ENCODE assay signal across 20 mouse cellular contexts in genomic region chr3:79378086-79378485, GRCm38 (mm10). TPM values are rescaled to one million over a fixed set of nuclear protein-coding genes. Genes with fewer than 3 reads are reported as not detected.
DNase-seq lines count a peak whose midpoint lies in the region; ATAC-seq lines count a peak whose summit lies in the region.
"Had no signal": no experiment of that assay in that cellular context is flagged by ENCODE, and none has a peak within 500 bp of the region (broad histone marks: within the 10 kb centered on the region; RNA-seq: fewer than 3 reads in every experiment).

No protein-coding gene starts in this region.

- H3K4me1 ChIP-seq in kidney, embryonic 15.5 days: 0 out of 2 replicates have a peak, but pooled peaks cover 7% of the 10 kb centered on the region
- H3K4me1 ChIP-seq in kidney, embryonic 14.5 days (ENCODE audit: control insufficient read depth, insufficient read depth, low read length): 0 out of 2 replicates have a peak, but pooled peaks cover 3% of the 10 kb centered on the region
- no peaks in the 10 kb centered on the region for H3K4me1 ChIP-seq in liver, embryonic 16.5 days (ENCODE audit: control insufficient read depth, low read depth, low read length)
- H3K4me1 ChIP-seq: embryonic facial prominence, embryonic 13.5 days; forebrain, embryonic 12.5 days; heart, embryonic 10.5 days; heart, embryonic 15.5 days had no signal

- H3K4me2 ChIP-seq in kidney, embryonic 15.5 days: no peak overlapping the region
- no peak overlapping the region for H3K4me2 ChIP-seq in kidney, embryonic 14.5 days (replicated peaks; ENCODE audit: low read depth, low read length)
- no peak overlapping the region for H3K4me2 ChIP-seq in liver, embryonic 16.5 days (ENCODE audit: low read depth, low read length)
- H3K4me2 ChIP-seq: embryonic facial prominence, embryonic 13.5 days; forebrain, embryonic 12.5 days; heart, embryonic 15.5 days had no signal

- no peaks in the 10 kb centered on the region for H3K27me3 ChIP-seq in kidney, embryonic 15.5 days
- no peaks in the 10 kb centered on the region for H3K27me3 ChIP-seq in kidney, embryonic 14.5 days (ENCODE audit: control insufficient read depth, insufficient read depth, low read length)
- no peaks in the 10 kb centered on the region for H3K27me3 ChIP-seq in liver, embryonic 16.5 days (ENCODE audit: control insufficient read depth, insufficient read depth, low read depth, low read length)
- H3K27me3 ChIP-seq: embryonic facial prominence, embryonic 13.5 days; forebrain, embryonic 12.5 days; heart, embryonic 15.5 days had no signal

- no peaks in the 10 kb centered on the region for H3K9me3 ChIP-seq in kidney, embryonic 15.5 days (replicated peaks)
- no peaks in the 10 kb centered on the region for H3K9me3 ChIP-seq in kidney, embryonic 14.5 days (ENCODE audit: control insufficient read depth, low read length)
- H3K9me3 ChIP-seq in liver, embryonic 16.5 days (replicated peaks; ENCODE audit: control insufficient read depth, low read length): no peaks in the 10 kb centered on the region
- H3K9me3 ChIP-seq: embryonic facial prominence, embryonic 13.5 days; forebrain, embryonic 12.5 days; heart, embryonic 10.5 days; heart, embryonic 15.5 days had no signal

- no peaks in the 10 kb centered on the region for H3K36me3 ChIP-seq in kidney, embryonic 15.5 days
- H3K36me3 ChIP-seq in kidney, embryonic 14.5 days (ENCODE audit: control insufficient read depth, insufficient read depth, low read length): no peaks in the 10 kb centered on the region
- H3K36me3 ChIP-seq in liver, embryonic 16.5 days (ENCODE audit: control insufficient read depth, insufficient read depth): no peaks in the 10 kb centered on the region
- H3K36me3 ChIP-seq: embryonic facial prominence, embryonic 13.5 days; forebrain, embryonic 12.5 days; heart, embryonic 10.5 days; heart, embryonic 15.5 days had no signal

- 0 out of 2 replicates have a peak, but pooled peaks have one; percentile 53 for ATAC-seq in kidney, embryonic 15.5 days (replicated peaks; ENCODE audit: low FRiP score)
- ATAC-seq in kidney, embryonic 14.5 days (ENCODE audit: low FRiP score, low TSS enrichment): no peak
- ATAC-seq in liver, embryonic 16.5 days (ENCODE audit: low read depth): peak; percentile 43; the same call in 1 of the 2 replicates
- ATAC-seq: forebrain, embryonic 16.5 days had no signal

- DNase-seq in liver: no peak
- DNase-seq in retina, postnatal 7 days (ENCODE audit: low read depth, low spot score): peak; percentile 4
- DNase-seq in retina, postnatal 1 day: no peak
- DNase-seq: adrenal gland, adult 2 months; adrenal gland, postnatal 25 days; cerebellum, adult 18-20 months; cerebellum, adult 9-11 months; cerebellum, postnatal 36 days; gastrocnemius, postnatal 10 days; heart, adult 18-20 months; heart, postnatal 14 days had no signal

- WGBS in kidney, embryonic 15.5 days: 46% methylated on average over 3 of the region's 3 CpGs
- WGBS in kidney, embryonic 14.5 days: 45% methylated on average over 3 of the region's 3 CpGs
- WGBS in liver, embryonic 16.5 days (ENCODE audit: insufficient replicate concordance): 47% methylated on average over 3 of the region's 3 CpGs

- H3K27ac ChIP-seq in kidney, embryonic 15.5 days: 0 out of 2 replicates have a peak overlapping the region, but pooled peaks have one; percentile 24
- no peak overlapping the region for H3K27ac ChIP-seq in kidney, embryonic 14.5 days (ENCODE audit: low read depth, low read length)
- peak overlapping the region; percentile 27; the same call in 1 of the 2 replicates for H3K27ac ChIP-seq in liver, embryonic 16.5 days (ENCODE audit: low read length)
- H3K27ac ChIP-seq: embryonic facial prominence, embryonic 13.5 days; forebrain, embryonic 12.5 days; heart, embryonic 10.5 days; heart, embryonic 15.5 days had no signal

- no peak overlapping the region for H3K4me3 ChIP-seq in kidney, embryonic 15.5 days (replicated peaks)
- no peak overlapping the region for H3K4me3 ChIP-seq in kidney, embryonic 14.5 days (ENCODE audit: low read length)
- H3K4me3 ChIP-seq in liver, embryonic 16.5 days (ENCODE audit: low read depth, low read length): no peak overlapping the region
- H3K4me3 ChIP-seq: embryonic facial prominence, embryonic 13.5 days; forebrain, embryonic 12.5 days; heart, embryonic 10.5 days; heart, embryonic 15.5 days had no signal

- no peak overlapping the region for H3K9ac ChIP-seq in kidney, embryonic 15.5 days
- no peak overlapping the region for H3K9ac ChIP-seq in kidney, embryonic 14.5 days (ENCODE audit: low read depth, low read length)
- no peak overlapping the region for H3K9ac ChIP-seq in liver, embryonic 16.5 days (ENCODE audit: low read depth, low read length)
- H3K9ac ChIP-seq: embryonic facial prominence, embryonic 13.5 days; forebrain, embryonic 12.5 days; heart, embryonic 15.5 days had no signal

RNA-seq across cellular contexts. Expression of gene Gm17359, which starts 41.6 kb away (rescaled TPM):
- polyA plus RNA-seq in kidney, embryonic 15.5 days (2015; fragmentation: Nextera tagmentation; extraction: Ambion mirVana): not detected in 2 replicates
- not detected in 2 replicates for polyA plus RNA-seq in kidney, embryonic 14.5 days (2014; fragmentation: Nextera tagmentation; extraction: Ambion mirVana)
- polyA plus RNA-seq in liver, embryonic 16.5 days (2015; fragmentation: Nextera tagmentation; extraction: Ambion mirVana): 0.05 TPM in 1 of 2 replicates, not detected in the other
- polyA plus RNA-seq: adrenal gland, adult 2 months; embryonic facial prominence, embryonic 13.5 days; forebrain, embryonic 12.5 days; forebrain, embryonic 16.5 days; frontal cortex, adult 2 months; heart, embryonic 10.5 days; heart, embryonic 15.5 days had no signal
